Mouse (Mus musculus): ENCODE results near the gene Zfp963. TPM values are rescaled to one million over a fixed set of nuclear protein-coding genes. Genes with fewer than 3 reads are reported as not detected.
A peak's percentile ranks its signal among the peaks of the same experiment; 100 is the strongest.

The Zfp963 gene
- total and polyA plus RNA-seq, 2 experiments from 2014 or later, result 3.7 to 4.9 TPM

DNA sequence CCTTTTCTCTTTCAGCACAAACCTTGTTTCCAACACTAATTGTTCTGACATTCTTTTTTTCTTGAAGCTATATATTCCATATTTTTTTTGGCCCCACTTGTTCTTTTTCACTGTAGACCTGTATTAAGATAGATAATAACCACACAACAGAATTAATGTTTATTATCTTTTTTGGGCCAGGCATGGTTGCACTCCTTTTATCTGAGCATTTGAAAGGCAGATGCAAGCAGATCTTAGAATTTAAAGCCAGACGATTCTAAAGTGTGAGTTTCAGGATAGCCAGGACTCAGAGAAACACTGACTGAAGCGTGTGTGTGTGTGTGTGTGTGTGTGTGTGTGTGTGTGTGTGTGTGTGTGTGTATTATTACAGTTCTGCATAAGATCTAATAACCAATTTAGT lies 2.7 kb upstream of the Zfp963 start:
- TF ChIP-seq CTCF (IDR thresholded peaks at IDR 0.05; ENCODE audit: low read depth), result no peak
- H3K4me1 ChIP-seq (ENCODE audit: insufficient read depth, low read length), result peaks cover 5% of the 10 kb centered on the region; the same call in 1 of the 2 replicates
- no peak overlapping the region for H3K4me3 ChIP-seq (ENCODE audit: low read length)
- DNase-seq (ENCODE audit: low spot score) (no peak), ATAC-seq (no peak)
- H3K4me2 ChIP-seq (ENCODE audit: low read depth, low read length), result no peak overlapping the region
- H3K36me3 ChIP-seq (ENCODE audit: insufficient read depth, low read length), result no peaks in the 10 kb centered on the region
- WGBS, result 92% methylated on average over 2 of the region's 2 CpGs
- no peak overlapping the region for H3K9ac ChIP-seq (replicated peaks; ENCODE audit: low read length)
- no peak overlapping the region for H3K27ac ChIP-seq
- H3K27me3 ChIP-seq (ENCODE audit: insufficient read depth, low read length), result no peaks in the 10 kb centered on the region
- H3K9me3 ChIP-seq (ENCODE audit: low read length), result no peaks in the 10 kb centered on the region

DNA sequence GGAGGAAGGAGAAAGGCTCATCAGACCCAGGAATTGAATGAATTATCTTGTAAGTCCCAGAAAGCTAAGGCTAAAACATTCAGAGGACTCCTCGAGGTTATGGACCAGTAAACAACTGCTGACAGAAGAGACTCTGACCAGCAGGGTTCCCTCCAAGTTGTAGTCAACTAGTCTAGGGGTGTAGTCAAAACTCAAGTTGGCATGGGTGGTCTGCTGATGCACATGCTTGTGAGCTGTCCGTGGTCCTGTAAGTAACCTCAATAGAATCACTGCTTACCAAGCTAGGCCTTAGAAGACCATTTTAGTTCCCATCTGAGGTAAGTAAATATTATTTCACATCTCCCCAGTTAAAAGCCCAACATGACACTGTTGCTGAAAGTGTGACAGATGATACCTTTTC lies 8.5 kb downstream of the Zfp963 start:
- Histone ChIP-seq H3K4me1 (ENCODE audit: insufficient read depth, low read length) (no peaks in the 10 kb centered on the region), H3K36me3 (ENCODE audit: insufficient read depth, low read length) (peaks cover 5% of the 10 kb centered on the region; the same call in 1 of the 2 replicates), H3K9me3 (ENCODE audit: low read length) (no peaks in the 10 kb centered on the region), H3K4me2 (ENCODE audit: low read depth, low read length) (no peak overlapping the region), H3K4me3 (ENCODE audit: low read length) (no peak overlapping the region), H3K9ac (replicated peaks; ENCODE audit: low read length) (no peak overlapping the region), H3K27ac (no peak overlapping the region), H3K27me3 (ENCODE audit: insufficient read depth, low read length) (no peaks in the 10 kb centered on the region)
- ATAC-seq, result no peak
- no peak for DNase-seq (ENCODE audit: low spot score)
- TF ChIP-seq CTCF (IDR thresholded peaks at IDR 0.05; ENCODE audit: low read depth), result no peak
- WGBS, result 85% methylated on average over 2 of the region's 2 CpGs

GRCm38 (mm10) chr8:69740763-69741162 lies 9.0 kb downstream of the Zfp963 start:
- Histone ChIP-seq H3K4me3 (ENCODE audit: low read length) (no peak overlapping the region), H3K27ac (no peak overlapping the region), H3K27me3 (ENCODE audit: insufficient read depth, low read length) (no peaks in the 10 kb centered on the region), H3K4me2 (ENCODE audit: low read depth, low read length) (no peak overlapping the region), H3K4me1 (ENCODE audit: insufficient read depth, low read length) (no peaks in the 10 kb centered on the region), H3K9ac (replicated peaks; ENCODE audit: low read length) (no peak overlapping the region), H3K9me3 (ENCODE audit: low read length) (no peaks in the 10 kb centered on the region), H3K36me3 (ENCODE audit: insufficient read depth, low read length) (peaks cover 5% of the 10 kb centered on the region; the same call in 1 of the 2 replicates)
- no peak for ATAC-seq
- no peak for TF ChIP-seq CTCF (IDR thresholded peaks at IDR 0.05; ENCODE audit: low read depth)
- no peak for DNase-seq (ENCODE audit: low spot score)
- 91% methylated on average over 6 of the region's 6 CpGs for WGBS

- TF ChIP-seq CTCF (IDR thresholded peaks at IDR 0.05; ENCODE audit: low read depth), result no peak
- no peaks in the 10 kb centered on the region for H3K27me3 ChIP-seq (ENCODE audit: insufficient read depth, low read length)
- DNase-seq (ENCODE audit: low spot score) (no peak), ATAC-seq (no peak)
- H3K4me2 ChIP-seq (ENCODE audit: low read depth, low read length), result no peak overlapping the region
- no peaks in the 10 kb centered on the region for H3K4me1 ChIP-seq (ENCODE audit: insufficient read depth, low read length)
- H3K9me3 ChIP-seq (ENCODE audit: low read length), result 0 out of 2 replicates have a peak, but pooled peaks cover 5% of the 10 kb centered on the region
- 76% methylated on average over 1 of the region's 1 CpGs for WGBS
- H3K36me3 ChIP-seq (ENCODE audit: insufficient read depth, low read length), result no peaks in the 10 kb centered on the region
- no peak overlapping the region for H3K27ac ChIP-seq
- H3K4me3 ChIP-seq (ENCODE audit: low read length), result no peak overlapping the region
- no peak overlapping the region for H3K9ac ChIP-seq (replicated peaks; ENCODE audit: low read length)
These were observed 14.3 kb downstream of the Zfp963 start for GRCm38 (mm10) chr8:69735495-69735894.

DNA sequence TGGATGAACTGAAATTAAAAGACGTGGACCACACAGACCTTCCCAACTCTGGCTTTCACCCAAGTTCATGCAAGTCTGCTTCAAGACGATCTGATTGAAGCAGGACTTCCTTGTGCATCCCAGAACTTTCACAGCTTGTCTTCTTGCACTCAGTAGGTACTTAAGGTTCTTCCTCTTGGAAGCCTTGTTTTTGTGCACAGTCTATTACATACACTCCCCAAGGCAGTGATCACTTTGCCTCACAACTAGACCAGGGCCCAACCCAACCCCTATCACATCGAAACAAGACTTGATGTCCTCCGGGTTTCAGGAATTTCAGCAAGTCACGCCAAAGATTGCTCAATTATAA lies 32.6 kb downstream of the Zfp963 start:
- no peak; the same call in 1 of the 2 replicates for ATAC-seq
- 45% methylated on average over 5 of the region's 5 CpGs for WGBS
- H3K4me2 ChIP-seq (ENCODE audit: low read depth, low read length), result peak overlapping the region; percentile 53

DNA sequence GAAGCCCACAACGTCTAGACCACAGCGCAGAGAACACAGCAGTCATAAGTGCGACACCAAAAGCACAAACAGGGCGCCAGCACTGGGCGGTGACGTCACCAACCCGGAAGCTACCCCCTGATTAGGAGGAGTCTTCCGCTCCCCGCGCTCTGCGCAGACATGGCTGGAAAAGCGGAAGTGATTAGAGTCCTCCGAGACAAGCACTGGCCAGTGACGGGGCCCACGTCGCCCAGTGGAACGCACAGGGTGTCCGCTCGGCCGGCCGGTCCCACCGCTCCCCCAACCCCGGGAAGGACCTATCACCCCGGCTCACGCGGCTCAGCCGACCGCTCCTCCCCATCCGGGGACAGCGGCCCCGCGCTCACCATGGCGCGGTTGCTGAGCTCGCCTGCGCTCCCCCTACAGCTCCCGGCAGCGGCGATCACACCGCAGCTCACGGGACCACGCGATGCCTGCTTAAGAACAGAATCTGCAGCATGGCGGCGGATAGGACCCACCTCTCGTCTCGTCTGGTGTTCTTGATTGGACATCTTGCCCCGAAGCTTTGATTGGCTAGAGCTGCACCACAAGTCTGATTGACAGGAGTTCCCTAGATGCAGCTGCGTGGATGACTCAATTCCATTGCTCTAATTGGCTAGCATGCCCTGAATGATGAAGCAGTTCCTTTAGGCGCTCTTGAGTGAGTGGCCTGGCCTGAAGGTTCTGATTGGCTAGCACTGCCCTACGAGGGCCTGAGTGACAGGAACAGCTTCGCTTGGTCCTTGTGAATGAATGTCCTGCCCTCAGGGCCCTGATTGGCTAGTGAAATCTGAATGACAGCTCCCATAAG lies 33.2 kb downstream of the Zfp963 start:
- no peak for TF ChIP-seq CTCF (IDR thresholded peaks at IDR 0.05; ENCODE audit: low read depth)
- H3K27me3 ChIP-seq (ENCODE audit: insufficient read depth, low read length), result no peaks in the 10 kb centered on the region
- H3K27ac ChIP-seq, result peak overlapping the region; percentile 100
- H3K4me2 ChIP-seq (ENCODE audit: low read depth, low read length), result peak overlapping the region; percentile 53
- H3K4me1 ChIP-seq (ENCODE audit: insufficient read depth, low read length), result peaks cover 10% of the 10 kb centered on the region
- WGBS, result 2% methylated on average over 52 of the region's 52 CpGs
- no peaks in the 10 kb centered on the region for H3K9me3 ChIP-seq (ENCODE audit: low read length)
- DNase-seq (ENCODE audit: low spot score), result peak; percentile 99
- H3K36me3 ChIP-seq (ENCODE audit: insufficient read depth, low read length), result peaks cover 7% of the 10 kb centered on the region; the same call in 1 of the 2 replicates
- H3K9ac ChIP-seq (replicated peaks; ENCODE audit: low read length), result peak overlapping the region; percentile 92
- peak; percentile 99 for ATAC-seq
- peak overlapping the region; percentile 78 for H3K4me3 ChIP-seq (ENCODE audit: low read length)

More for the DNA sequence above, 32.6 kb downstream of the Zfp963 start:
- Histone ChIP-seq H3K4me3 (ENCODE audit: low read length) (peak overlapping the region; percentile 78), H3K9me3 (ENCODE audit: low read length) (no peaks in the 10 kb centered on the region), H3K27ac (peak overlapping the region; percentile 100; the same call in 1 of the 2 replicates), H3K36me3 (ENCODE audit: insufficient read depth, low read length) (peaks cover 7% of the 10 kb centered on the region; the same call in 1 of the 2 replicates), H3K9ac (replicated peaks; ENCODE audit: low read length) (peak overlapping the region; percentile 92; the same call in 1 of the 2 replicates), H3K27me3 (ENCODE audit: insufficient read depth, low read length) (no peaks in the 10 kb centered on the region), H3K4me1 (ENCODE audit: insufficient read depth, low read length) (peaks cover 10% of the 10 kb centered on the region)
- TF ChIP-seq CTCF (IDR thresholded peaks at IDR 0.05; ENCODE audit: low read depth), result no peak
- no peak for DNase-seq (ENCODE audit: low spot score)

- Histone ChIP-seq H3K4me2 (ENCODE audit: low read depth, low read length) (peak overlapping the region; percentile 53), H3K27me3 (ENCODE audit: insufficient read depth, low read length) (no peaks in the 10 kb centered on the region), H3K4me3 (ENCODE audit: low read length) (peak overlapping the region; percentile 78), H3K36me3 (ENCODE audit: insufficient read depth, low read length) (peaks cover 7% of the 10 kb centered on the region; the same call in 1 of the 2 replicates), H3K27ac (no peak overlapping the region), H3K4me1 (ENCODE audit: insufficient read depth, low read length) (peaks cover 10% of the 10 kb centered on the region), H3K9ac (replicated peaks; ENCODE audit: low read length) (peak overlapping the region; percentile 37; the same call in 1 of the 2 replicates), H3K9me3 (ENCODE audit: low read length) (no peaks in the 10 kb centered on the region)
- DNase-seq (ENCODE audit: low spot score) (no peak), ATAC-seq (no peak)
- TF ChIP-seq CTCF (IDR thresholded peaks at IDR 0.05; ENCODE audit: low read depth), result no peak
- WGBS, result 77% methylated on average over 6 of the region's 6 CpGs
These were observed 34.4 kb downstream of the Zfp963 start for GRCm38 (mm10) chr8:69715366-69715765.
